Mouse (Mus musculus) spleen, adult 2 months (tissue): Measurements from ENCODE around the gene Herpud1.

Experiments used
- CTCF ChIP-seq: fragments of 200-500 bp; IDR thresholded peaks from 2 replicates; pipeline ENCODE4 v1.5.1; 2011; ENCODE audit warnings: mild to moderate bottlenecking, inconsistent platforms; ENCODE audit not compliant: insufficient read depth, insufficient read length, insufficient replicate concordance; ENCODE audit errors: extremely low read depth
- POLR2A ChIP-seq: fragments of 200-500 bp; IDR thresholded peaks from 2 replicates; pipeline ENCODE4 v1.6.1; 2011; ENCODE audit warnings: low read depth, low read length, inconsistent platforms

DNA sequence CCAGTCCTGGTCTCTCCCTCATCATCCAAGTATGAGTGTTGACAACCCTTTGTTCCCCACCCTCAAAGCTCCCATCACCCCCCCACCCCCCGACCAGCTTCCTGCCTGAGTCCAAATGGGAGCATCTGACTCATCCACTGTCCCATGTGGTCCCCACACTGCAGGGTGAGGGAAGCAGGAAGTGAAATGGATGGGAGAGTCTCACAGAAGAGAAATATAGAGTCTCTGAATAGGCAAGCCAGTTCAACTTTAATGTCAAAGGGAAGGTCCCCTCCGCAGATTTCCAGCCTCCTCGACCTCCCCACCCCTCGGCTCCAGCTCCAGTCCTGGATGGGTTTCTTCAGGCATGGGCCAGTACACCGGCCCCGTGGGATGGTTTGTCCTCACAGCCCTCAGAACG, 43.1 kb downstream of the Herpud1 start:
- TF ChIP-seq CTCF (no peak), POLR2A (no peak)
